Mouse (Mus musculus) liver, embryonic 16.5 days (tissue): ENCODE results near the gene Morc1. TPM values are rescaled to one million over a fixed set of nuclear protein-coding genes. Genes with fewer than 3 reads are reported as not detected.

Experiments
- ATAC-seq: fragments of 200-750 bp; cut with Nextera tagmentation; 2 replicates; pipeline ENCODE4 v1.8.0; 2017; ENCODE audit warnings: low read depth, mild to moderate bottlenecking, moderate number of reproducible peaks, moderate library complexity
- H3K27ac ChIP-seq: fragments of 300-500 bp; sonication (generic); 2 replicates; pipeline ENCODE4 v1.5.1; 2014; ENCODE audit warnings: mild to moderate bottlenecking, low read length
- H3K27me3 ChIP-seq: fragments of 300-500 bp; sonication (generic); 2 replicates; pipeline ENCODE4 v1.6.1; 2014; ENCODE audit warnings: low read depth, low read length, mixed read lengths; ENCODE audit not compliant: control insufficient read depth, insufficient read depth
- H3K36me3 ChIP-seq: fragments of 300-500 bp; sonication (generic); 2 replicates; pipeline ENCODE4 v1.6.1; 2014; ENCODE audit warnings: mild to moderate bottlenecking; ENCODE audit not compliant: control insufficient read depth, insufficient read depth
- H3K4me1 ChIP-seq: fragments of 300-500 bp; sonication (generic); 2 replicates; pipeline ENCODE4 v1.6.1; 2014; ENCODE audit warnings: low read depth, low read length, mixed read lengths; ENCODE audit not compliant: control insufficient read depth
- H3K4me2 ChIP-seq: fragments of 300-500 bp; sonication (generic); 2 replicates; pipeline ENCODE4 v1.6.1; 2014; ENCODE audit warnings: low read depth, low read length, mixed read lengths
- H3K4me3 ChIP-seq: fragments of 300-500 bp; sonication (generic); 2 replicates; pipeline ENCODE4 v1.5.1; 2014; ENCODE audit warnings: low read depth, mild to moderate bottlenecking, low read length
- H3K9ac ChIP-seq: fragments of 300-500 bp; sonication (generic); 2 replicates; pipeline ENCODE4 v1.6.1; 2014; ENCODE audit warnings: low read depth, low read length
- H3K9me3 ChIP-seq: fragments of 300-500 bp; sonication (generic); replicated peaks from 2 replicates; pipeline ENCODE4 v1.6.1; 2016; ENCODE audit warnings: low read length; ENCODE audit not compliant: control insufficient read depth
- WGBS: fragments of 180-500 bp; shearing (Covaris S2); extraction: QIAGEN DNeasy Blood & Tissue Kit; methylation state at CpG from one replicate; pipeline ENCODE4 v1.1.7; 2014; ENCODE audit not compliant: insufficient replicate concordance; 5-methylcytosine and 5-hydroxymethylcytosine counted together
- polyA plus RNA-seq: library from polyadenylated mRNA; unstranded; fragments of >200 nt; fragmentation: Nextera tagmentation; extraction: Ambion mirVana; gene quantifications from 2 replicates; pipeline ENCODE4 v1.2.1, GENCODE M21; 2015

Gene Morc1
- polyA plus RNA-seq, 1 experiment from 2014 or later: not detected

DNA sequence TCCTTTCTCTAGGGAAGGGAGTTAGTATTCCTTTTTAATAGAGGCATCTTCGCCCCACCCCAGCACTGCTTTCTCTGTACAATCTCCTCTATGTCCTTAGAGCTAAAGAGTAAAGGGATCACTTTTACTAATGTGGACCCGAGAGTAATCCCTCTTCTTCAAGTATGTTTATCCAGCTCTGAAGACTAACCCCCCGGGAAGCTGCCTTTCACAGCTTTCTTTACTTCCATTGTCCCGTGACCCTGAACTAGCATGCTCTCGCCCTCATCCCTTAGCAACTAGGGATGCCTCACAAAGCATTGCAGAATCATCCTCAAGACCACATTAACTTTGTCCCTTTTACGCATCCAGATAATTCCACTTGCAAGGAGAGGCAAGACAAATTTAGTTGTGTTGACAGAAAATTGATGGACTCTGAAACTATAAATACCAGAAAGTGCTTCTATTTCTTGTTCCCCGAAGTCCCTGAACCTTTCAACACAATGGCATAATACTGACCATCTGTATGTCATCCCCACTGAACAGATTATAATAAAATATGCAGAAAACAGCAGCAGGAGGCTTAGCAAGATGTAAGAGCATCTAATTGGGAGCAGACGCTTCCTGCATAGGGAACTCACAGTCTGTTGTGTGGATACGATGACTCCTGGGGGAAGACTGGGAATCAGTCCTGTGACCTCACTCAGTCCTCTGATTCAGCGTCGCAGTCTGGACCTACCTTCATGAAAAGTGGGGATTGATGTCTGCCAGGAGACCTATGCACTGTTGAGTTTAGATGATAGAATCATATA, 131.4 kb downstream of the Morc1 start:
- H3K27me3 ChIP-seq: no peaks in the 10 kb centered on the region
- no peaks in the 10 kb centered on the region for H3K36me3 ChIP-seq
- H3K4me2 ChIP-seq: no peak overlapping the region
- H3K27ac ChIP-seq: no peak overlapping the region
- no peak for ATAC-seq
- no peak overlapping the region for H3K4me3 ChIP-seq
- H3K9me3 ChIP-seq: no peaks in the 10 kb centered on the region
- H3K9ac ChIP-seq: no peak overlapping the region
- 59% methylated on average over 11 of the region's 11 CpGs for WGBS
- no peaks in the 10 kb centered on the region for H3K4me1 ChIP-seq

DNA sequence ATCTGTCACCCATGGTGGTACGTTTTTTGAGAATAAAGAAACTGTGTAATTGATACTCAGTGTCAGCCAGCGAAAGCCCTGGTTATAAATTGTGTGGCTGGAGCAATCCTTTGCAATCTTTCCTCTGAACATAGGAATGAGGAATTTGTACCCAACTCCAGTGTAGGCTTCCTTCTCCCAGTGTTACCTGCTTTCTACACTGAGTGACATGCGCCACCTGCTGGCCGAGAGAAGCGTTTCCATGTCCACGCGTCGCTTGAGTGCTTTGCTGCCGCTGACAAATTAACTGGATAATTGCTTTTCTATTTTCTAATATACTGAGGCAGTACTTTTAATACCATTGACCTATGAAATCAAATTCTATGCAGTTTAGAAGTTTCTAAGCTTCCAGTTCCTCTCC, 139.3 kb downstream of the Morc1 start:
- Histone ChIP-seq H3K9me3 (no peaks in the 10 kb centered on the region), H3K4me1 (no peaks in the 10 kb centered on the region), H3K9ac (no peak overlapping the region), H3K27ac (no peak overlapping the region), H3K4me3 (no peak overlapping the region), H3K4me2 (no peak overlapping the region), H3K36me3 (no peaks in the 10 kb centered on the region), H3K27me3 (no peaks in the 10 kb centered on the region)
- 19% methylated on average over 9 of the region's 9 CpGs for WGBS
- ATAC-seq: no peak

DNA sequence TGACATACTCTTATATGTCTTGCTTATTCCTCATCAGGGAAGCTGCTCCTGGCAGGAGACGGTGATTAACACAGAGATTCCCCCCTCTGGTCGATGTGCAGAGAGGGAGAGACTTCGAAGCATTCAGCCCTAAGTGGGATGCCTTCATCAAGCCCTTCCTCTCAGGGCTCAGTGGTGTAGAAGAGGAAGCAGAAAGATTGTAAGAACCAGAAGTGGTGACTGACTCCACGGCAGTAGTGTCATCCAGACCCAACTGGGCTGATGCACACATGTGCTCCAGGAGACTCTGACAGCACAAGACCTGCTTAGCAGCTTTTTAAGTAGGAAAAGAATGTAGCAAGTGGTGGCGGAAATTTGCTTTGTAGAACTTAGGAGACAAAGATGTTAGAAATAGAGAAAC, 143.0 kb downstream of the Morc1 start:
- no peak overlapping the region for H3K27ac ChIP-seq
- H3K27me3 ChIP-seq: no peaks in the 10 kb centered on the region
- H3K9me3 ChIP-seq: no peaks in the 10 kb centered on the region
- H3K4me3 ChIP-seq: no peak overlapping the region
- no peaks in the 10 kb centered on the region for H3K36me3 ChIP-seq
- H3K9ac ChIP-seq: no peak overlapping the region
- no peak for ATAC-seq
- no peaks in the 10 kb centered on the region for H3K4me1 ChIP-seq
- no peak overlapping the region for H3K4me2 ChIP-seq
- 26% methylated on average over 5 of the region's 5 CpGs for WGBS

DNA sequence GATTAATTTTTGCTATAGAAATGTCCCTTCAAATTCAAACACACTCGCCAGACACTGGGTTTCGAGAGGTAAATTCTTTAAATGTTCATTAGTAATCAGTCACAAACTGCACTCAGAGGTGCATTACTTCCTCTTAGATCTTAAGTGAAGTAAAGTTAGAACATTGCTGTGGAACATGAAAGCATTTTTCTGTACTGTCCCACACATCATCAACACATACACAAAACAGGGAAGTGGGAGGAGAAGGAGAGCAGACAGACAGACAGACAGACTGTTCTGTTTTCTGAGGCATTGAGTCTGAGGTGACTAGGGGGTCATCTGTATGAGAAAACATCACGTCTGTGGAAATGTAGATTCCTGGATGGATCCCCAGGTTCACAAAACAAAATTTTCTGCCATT, 143.5 kb downstream of the Morc1 start:
- no peak for ATAC-seq
- Histone ChIP-seq H3K36me3 (no peaks in the 10 kb centered on the region), H3K27me3 (no peaks in the 10 kb centered on the region), H3K4me1 (no peaks in the 10 kb centered on the region), H3K9ac (no peak overlapping the region), H3K4me2 (no peak overlapping the region), H3K27ac (no peak overlapping the region), H3K9me3 (no peaks in the 10 kb centered on the region), H3K4me3 (no peak overlapping the region)
- 37% methylated on average over 3 of the region's 3 CpGs for WGBS

DNA sequence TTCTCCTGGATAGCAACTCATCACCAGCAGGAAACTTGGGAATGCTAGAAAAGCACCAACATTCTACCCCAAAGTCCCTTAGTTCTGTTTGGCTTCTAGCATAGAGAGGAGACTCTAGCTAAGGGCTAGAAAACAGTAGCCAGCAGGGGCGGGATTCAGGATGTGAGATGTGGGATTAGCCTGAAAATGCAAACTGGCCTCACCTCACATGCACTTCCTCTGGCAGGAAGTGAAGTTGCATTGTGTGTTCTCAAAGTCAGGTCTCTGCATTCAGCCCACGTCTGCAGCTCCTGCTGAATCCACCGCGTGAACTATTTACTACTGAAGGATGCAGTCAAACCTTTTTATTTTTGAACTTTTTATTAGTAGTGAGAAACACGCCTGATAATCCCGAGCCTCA, 154.3 kb downstream of the Morc1 start:
- Histone ChIP-seq H3K27ac (no peak overlapping the region), H3K9me3 (no peaks in the 10 kb centered on the region), H3K9ac (no peak overlapping the region), H3K36me3 (no peaks in the 10 kb centered on the region), H3K27me3 (no peaks in the 10 kb centered on the region), H3K4me3 (no peak overlapping the region), H3K4me2 (no peak overlapping the region), H3K4me1 (no peaks in the 10 kb centered on the region)
- no peak for ATAC-seq
- WGBS: 33% methylated on average over 6 of the region's 6 CpGs

DNA sequence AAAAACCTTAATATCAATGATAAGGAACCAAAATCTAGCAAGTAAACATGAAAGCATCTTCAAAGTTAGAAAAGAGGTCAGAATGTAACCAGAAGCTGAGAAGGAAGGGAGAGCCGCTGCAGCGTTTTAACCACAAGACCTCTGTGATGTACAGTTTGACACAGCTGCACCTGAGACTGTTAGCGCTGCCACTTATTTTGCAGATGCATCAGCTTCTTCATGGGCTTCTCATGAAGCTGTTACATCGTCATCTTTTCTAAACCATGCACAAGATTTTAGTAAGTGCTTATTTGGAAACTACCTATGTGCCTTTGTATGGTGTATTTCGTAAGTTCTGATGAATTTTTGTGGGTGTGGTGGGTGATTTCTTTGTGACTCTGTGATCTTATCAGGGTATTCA, 163.4 kb downstream of the Morc1 start:
- Histone ChIP-seq H3K36me3 (no peaks in the 10 kb centered on the region), H3K4me3 (no peak overlapping the region), H3K27me3 (no peaks in the 10 kb centered on the region), H3K4me2 (no peak overlapping the region), H3K27ac (no peak overlapping the region), H3K9me3 (no peaks in the 10 kb centered on the region), H3K9ac (no peak overlapping the region), H3K4me1 (no peaks in the 10 kb centered on the region)
- ATAC-seq: no peak
- WGBS: 54% methylated on average over 5 of the region's 5 CpGs

DNA sequence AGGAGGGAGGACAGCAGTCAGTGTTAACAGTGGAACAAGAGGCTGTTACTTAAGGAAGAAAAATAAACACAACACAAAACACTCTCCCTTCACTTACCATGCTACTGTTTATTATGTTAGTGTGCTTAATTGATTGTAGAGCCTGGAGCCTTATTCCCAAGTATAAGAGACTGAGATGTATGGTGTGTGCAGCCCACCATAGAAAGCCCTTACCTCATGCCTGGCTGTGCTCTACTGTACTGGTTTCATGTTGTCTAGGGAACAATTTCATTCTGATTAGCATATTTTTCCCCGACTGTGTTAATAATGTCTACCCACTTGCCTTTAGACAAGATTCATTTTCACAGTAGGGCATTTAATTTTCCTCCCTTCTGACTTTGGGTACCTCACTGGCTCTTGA, 164.2 kb downstream of the Morc1 start:
- H3K4me2 ChIP-seq: no peak overlapping the region
- 60% methylated on average over 1 of the region's 1 CpGs for WGBS
- ATAC-seq: no peak
- no peaks in the 10 kb centered on the region for H3K36me3 ChIP-seq
- H3K9ac ChIP-seq: no peak overlapping the region
- no peak overlapping the region for H3K4me3 ChIP-seq
- no peaks in the 10 kb centered on the region for H3K4me1 ChIP-seq
- no peak overlapping the region for H3K27ac ChIP-seq
- H3K27me3 ChIP-seq: no peaks in the 10 kb centered on the region
- H3K9me3 ChIP-seq: no peaks in the 10 kb centered on the region

DNA sequence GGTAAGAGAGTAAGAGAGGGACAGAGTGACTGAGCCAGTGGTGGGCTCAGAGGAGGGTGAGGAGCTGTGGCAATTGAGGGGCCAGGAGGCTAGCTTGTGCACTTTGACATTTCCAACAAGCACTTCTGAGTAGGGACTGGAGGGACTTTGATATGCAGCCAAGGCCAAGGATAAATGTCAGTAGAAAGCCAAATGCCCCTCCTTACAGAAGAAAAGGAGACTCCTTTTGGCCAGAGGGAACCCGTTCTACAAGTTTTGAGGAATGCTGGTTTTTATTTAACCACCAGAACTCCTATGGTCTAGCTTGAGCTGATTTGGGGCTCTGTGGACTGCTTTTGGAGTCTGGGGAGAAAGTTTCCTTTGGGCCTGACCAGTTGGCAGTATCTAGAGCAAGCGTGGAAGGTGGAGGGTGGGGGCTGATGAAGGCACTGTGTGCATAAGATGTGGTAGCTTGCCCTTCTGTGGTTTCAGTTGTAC, 172.7 kb downstream of the Morc1 start:
- Histone ChIP-seq H3K4me3 (no peak overlapping the region), H3K27ac (no peak overlapping the region), H3K4me1 (no peaks in the 10 kb centered on the region), H3K9ac (no peak overlapping the region), H3K27me3 (no peaks in the 10 kb centered on the region), H3K4me2 (no peak overlapping the region), H3K9me3 (no peaks in the 10 kb centered on the region), H3K36me3 (no peaks in the 10 kb centered on the region)
- 55% methylated on average over 2 of the region's 2 CpGs for WGBS
- no peak for ATAC-seq

DNA sequence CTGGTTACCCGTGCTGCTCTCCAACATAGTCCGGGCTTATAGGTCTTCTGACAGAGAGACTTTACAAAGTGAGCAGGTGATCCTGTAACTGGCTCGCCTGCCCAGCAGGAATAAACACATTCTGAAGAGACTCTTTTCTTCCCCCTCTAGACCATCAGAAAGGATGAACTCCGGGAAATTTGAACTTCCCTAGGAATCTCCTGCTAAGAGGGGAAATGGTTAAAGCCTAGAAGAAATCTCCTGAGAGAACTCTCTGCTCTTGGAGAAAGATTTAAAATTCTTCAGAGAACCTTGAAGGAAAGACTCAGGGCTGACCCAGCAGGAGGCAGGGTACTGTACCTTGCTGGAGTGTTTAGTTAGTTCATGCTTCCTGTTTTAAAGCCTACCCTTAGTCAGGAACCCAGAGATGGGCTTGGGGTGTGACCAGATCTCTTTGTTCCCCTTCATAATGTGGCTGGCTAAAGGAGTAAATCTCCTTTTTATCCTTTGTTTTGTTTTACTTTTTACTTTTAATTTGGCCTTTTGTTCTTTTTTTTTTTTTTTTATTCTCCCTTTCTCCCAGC, 175.5 kb downstream of the Morc1 start:
- Histone ChIP-seq H3K9me3 (no peaks in the 10 kb centered on the region), H3K9ac (no peak overlapping the region), H3K27me3 (no peaks in the 10 kb centered on the region), H3K4me1 (no peaks in the 10 kb centered on the region), H3K4me2 (no peak overlapping the region), H3K36me3 (no peaks in the 10 kb centered on the region), H3K4me3 (no peak overlapping the region), H3K27ac (no peak overlapping the region)
- ATAC-seq: no peak
- 47% methylated on average over 4 of the region's 4 CpGs for WGBS
